Mouse (Mus musculus) central nervous system, embryonic 11.5 days (tissue): ENCODE measurements around the gene Gcsam. TPM values are rescaled to one million over a fixed set of nuclear protein-coding genes. Genes with fewer than 3 reads are reported as not detected.

ENCODE experiments used
- polyA plus RNA-seq: library from polyadenylated mRNA; depleted of rRNA; stranded (reverse); fragments of >200 nt; gene quantifications from 2 replicates; pipeline ENCODE4 v1.2.3, GENCODE M21; 2012; rRNA removed

Gene Gcsam
- 0.12 and 0.14 TPM in 2 replicates for polyA plus RNA-seq

GRCm38 (mm10) chr16:45610267-45610666 is at the start of gene Gcsam:
Gene Gcsam (plus strand): TSS chr16:45610380.

GRCm38 (mm10) chr16:45653934-45654332 is 43.8 kb downstream of the Gcsam start, which contains the start of gene BC016579:
Gene BC016579 (minus strand): TSS chr16:45654068.

Other genes starting within 250 kb of the Gcsam start
- 30.5 and 32.4 TPM in 2 replicates for gene Cd200, start 201.3 kb upstream of the Gcsam start, polyA plus RNA-seq
- 0.04 TPM in 1 of 2 replicates, not detected in the other for gene Gm609, start 117.4 kb upstream of the Gcsam start, polyA plus RNA-seq
- not detected in 2 replicates for gene Gm17783, start 78.3 kb upstream of the Gcsam start, polyA plus RNA-seq
- gene Slc9c1, start 75.1 kb upstream of the Gcsam start, polyA plus RNA-seq = not detected in 2 replicates
- 0.28 and 0.36 TPM in 2 replicates for gene BC016579, start 43.7 kb downstream of the Gcsam start, polyA plus RNA-seq
- gene Tmprss7, start 83.3 kb downstream of the Gcsam start, polyA plus RNA-seq = 1.4 TPM in 2 replicates
- gene Tagln3, start 114.2 kb downstream of the Gcsam start, polyA plus RNA-seq = 222 and 262 TPM in 2 replicates
- gene Abhd10, start 132.6 kb downstream of the Gcsam start, polyA plus RNA-seq = 26.2 and 36.8 TPM in 2 replicates